Mouse (Mus musculus) urinary bladder, postnatal 36 days (tissue): ENCODE results near the gene Fgf13.
A peak's percentile ranks its signal among the peaks of the same experiment; 100 is the strongest.

Experiments used
- DNase-seq, 2 experiments: peaks; one replicate each; pipeline ENCODE4 v3.0.0; 2022; ENCODE audit warnings: low spot score in 2 of 2, mixed read lengths in 1 of 2

Gene Fgf13

DNA sequence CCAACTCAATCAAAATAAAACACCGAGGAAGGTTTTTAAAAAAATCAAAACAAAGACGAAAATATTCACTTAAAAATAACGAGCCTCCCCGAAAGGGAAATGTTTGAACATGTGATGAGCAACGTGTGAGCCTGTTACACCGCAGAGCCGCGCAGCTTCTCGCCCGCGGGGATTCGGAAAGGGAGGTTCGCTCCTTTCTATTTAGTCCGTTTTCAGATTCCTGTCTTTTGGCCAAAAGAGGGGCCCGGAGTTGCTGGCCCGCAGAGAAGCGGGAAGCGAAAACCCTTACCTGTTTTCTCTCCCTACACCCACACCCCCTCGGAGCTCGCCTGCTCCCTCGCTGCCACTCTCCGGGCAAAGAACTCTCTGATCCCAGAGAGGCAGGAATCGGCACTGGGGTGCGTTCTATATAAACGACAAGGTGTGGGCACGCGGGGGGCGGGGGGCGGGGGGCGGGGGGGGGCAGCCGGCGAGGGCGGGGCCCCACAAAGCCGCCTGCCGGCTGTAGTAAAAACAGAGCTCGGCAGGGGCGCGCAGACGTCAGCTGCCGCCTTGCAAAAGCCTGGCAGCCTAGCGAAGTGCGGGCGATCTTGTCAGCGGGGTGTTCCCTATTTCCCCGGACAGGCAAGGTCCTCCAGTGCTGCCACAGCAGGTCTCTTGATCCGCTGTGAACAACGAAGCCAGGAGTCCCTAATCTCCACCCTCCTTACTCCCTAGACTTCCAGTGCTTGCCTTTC is at the start of gene Fgf13:
TSS of gene Fgf13 (minus strand) at position 377 of the 737 bp plus-strand sequence.
- no peak for DNase-seq

DNA sequence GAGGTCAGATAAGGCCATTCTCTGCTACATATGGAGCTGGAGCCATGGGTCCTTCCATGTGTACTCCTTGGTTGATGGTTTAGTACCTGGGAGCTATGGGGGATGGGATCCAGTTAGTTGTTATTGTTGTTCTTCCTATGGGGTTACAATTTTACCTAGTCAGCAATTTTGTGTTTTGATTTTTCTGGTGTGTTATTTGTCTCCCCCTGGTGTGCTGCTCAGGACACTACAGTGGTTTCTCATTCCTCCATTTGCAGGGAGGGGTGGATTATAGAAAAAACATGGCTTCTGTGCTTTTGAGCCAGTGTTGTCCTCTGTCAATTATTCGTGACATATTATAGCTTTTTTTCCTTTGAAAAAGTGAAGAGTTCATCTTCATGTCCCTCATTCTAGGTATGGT is 38.7 kb upstream of the Fgf13 start:
- no peak for DNase-seq

DNA sequence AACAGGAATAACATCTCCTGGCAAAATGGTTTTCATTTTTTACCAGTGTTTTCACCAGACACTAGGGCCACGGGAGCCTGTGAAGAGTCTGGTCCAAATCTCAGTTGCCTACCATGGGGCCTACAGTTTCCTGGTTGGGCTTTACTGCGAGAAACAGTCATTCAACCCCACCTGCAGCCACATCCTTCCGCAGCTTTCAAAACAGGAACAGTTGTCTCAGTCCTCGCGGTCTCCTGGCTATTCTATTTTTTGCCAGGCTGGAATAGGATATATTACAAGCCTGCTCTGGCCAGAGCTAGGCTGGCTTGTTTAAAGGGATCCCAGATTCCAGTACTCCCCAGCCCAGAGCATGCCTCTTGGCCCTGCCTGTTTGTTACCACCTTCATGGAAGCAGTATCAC is 21.2 kb upstream of the Fgf13 start:
- no peak for DNase-seq

DNA sequence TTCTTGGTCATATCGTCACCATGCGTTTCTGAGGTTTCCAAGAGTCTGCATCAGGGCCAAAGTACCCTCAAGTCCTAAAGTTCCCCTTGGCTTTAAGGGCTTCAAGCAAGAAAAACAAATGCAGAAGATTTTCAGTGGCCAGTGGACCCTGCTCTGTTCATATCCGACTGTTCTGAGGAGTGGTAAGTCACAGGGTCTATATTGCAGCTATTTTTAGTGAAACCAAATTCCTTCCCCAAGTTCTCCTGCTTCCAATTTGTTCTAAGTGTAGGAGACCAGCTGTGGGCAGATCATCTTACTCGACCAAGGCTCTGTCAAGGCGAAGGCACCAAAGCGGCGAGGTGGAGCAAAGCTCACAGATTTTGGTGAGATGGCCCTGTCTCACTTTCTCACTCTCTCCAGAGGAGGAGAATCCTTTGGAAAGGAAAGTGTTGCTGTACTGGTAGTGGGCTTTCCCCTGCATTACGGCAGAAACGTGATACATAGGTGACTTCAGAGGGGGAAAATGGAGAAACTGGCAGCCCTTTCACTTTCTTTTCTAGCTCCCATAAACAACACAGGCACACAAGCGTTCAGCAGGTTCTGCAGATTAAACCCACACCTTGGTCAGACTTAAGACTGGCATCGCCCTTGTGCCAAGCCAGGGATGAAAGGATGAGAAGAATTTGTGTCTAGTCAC is 17.8 kb upstream of the Fgf13 start:
- no peak for DNase-seq

DNA sequence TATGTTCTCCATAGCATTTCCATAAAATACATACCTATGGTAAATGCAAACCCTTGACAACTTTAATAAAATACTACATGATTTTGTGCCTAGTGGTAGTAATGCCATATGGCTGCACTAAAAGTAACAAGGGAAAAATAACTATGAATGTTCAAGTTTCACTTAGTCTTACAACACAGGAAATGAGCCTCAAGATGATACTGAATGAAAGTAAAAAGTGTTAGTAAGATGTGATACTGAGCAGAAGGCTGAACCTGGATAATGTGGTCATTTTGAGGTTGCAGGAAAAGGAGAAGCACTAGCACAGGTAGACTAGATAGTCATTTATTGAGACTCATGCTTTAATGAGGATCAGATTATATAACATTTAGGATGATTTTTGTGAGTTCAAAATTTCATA is 16.2 kb upstream of the Fgf13 start:
- no peak for DNase-seq

DNA sequence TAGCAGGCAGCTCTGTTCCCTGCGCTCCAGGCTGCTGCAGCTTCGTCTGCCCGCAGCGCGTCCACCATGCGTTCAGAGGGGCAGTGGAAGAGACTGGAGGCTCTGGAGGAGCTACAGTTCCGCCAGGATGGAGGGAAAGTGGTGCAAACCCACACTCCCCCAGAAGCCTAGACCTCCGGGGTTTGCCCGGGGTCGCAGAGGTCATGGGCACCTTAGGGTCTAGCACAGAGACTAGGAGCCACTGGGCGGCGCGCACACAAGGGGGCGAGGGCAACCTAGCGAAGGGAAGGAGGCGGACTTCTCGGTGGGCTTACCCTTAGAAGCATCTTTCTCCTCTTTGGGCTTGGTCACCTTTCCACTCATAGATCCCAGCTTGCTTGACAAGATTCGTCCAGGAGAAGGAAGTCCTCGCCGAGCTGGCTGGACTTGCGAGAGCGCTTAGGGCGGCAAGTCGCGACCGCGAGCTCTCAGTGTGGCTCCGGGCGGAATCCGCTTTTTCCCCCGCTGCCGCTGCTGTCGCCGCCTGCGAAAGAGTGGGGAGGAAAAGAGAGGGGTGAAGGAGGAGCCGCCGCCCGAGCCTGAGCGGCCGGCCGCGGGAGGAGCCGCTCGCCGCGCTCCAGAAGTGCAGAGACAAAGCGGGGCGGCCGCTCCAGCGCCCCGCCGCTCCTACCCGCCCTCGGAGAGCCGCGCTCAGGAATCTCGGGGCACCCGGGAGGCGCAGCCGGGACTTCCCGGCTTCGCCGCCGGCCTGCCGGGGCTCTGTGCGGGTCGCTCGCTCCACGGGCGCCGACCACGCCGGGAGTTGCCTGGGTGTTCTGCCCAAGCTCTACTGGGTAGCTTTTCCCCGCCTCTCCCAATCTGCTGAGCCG is 811 bp downstream of the Fgf13 start:
- peak in 1 of 2 experiments; percentile 5 for DNase-seq

DNA sequence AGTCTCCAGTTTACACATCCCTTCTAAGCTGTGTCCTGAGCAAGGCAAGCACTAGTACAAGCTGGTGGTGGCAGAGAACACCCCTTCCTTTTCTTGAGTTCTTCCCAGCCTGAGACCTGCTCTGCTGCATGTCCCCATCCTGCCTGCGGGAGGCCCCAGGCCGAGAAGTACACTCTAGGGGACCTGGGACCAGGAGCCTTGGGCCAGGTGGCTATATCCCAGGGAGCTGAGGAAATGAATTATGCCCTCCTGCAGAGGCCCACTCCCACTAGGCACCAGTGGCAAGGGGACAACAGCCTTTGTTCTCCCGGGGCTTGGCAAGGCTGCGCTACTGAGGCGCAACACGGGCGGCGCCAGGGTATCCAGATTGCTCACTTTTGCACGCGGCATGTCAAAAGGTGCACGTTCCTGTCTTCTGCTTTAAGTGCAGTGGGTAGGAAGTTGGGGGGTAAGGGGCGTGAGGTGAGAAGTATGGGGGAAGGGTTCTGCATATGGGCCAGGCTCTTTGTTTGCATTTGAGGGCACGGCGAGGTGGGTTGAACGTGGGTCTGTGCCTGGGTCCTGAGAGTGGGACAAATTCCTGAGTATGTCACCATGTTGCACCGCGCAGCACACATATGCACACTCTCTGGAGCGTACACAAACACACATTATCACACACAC is 1.7 kb downstream of the Fgf13 start:
- DNase-seq, result no peak

DNA sequence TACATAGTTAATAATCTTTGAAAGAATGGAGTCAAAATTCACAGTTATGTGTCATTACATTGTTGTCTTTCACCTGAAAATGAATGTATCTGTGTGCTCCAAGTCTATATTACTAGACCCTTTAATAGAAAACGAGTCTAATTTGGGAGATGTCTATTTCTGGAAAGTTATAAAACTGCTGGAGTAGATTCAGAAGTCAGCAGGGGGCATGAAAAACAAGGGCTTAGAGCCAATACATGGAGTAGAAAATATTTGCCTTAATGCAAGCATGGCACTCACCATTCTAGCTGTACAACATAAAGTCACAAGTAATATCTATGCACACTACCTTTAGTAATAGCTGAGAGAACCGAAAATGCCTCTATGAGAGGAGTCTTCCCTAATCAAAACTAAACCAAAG is 19.9 kb downstream of the Fgf13 start:
- no peak for DNase-seq

DNA sequence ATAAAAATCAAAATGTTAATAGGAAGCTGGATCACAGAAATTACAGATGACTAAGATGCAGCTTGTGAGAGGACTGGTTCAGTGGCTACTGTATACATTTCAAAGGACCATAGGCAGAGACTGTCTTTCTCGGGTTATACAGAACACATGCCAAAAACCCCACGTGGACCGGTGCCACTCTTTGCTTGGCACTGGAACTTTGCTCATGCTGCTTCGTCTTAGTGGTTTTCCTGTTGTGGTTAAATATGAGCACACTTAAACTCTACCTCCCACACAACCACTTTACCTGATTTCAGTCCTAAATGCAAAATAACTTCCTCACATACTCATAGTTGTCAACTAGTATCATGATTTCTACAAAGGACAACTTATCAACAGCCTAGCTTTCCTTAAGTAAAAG is 59.6 kb downstream of the Fgf13 start:
- DNase-seq, result no peak

DNA sequence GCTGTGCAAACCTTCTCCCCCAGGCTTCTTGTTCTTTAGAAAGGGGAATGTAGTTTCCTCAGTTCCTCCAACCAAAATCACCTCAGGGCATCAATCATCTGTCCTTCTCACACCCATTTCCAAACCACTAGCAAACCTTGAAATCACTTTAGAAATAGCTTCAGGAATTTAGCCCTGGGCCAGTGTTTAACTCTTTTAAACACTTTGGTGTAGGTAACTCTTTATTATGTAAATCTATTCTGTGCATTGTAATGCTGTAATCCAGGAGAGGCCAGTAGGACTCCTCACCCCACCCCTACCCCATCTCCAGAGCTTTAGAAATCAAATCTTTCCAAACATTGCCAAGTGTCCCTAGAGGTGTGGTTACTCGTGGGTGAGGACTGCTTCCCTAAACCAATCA is 74.5 kb downstream of the Fgf13 start:
- no peak for DNase-seq

DNA sequence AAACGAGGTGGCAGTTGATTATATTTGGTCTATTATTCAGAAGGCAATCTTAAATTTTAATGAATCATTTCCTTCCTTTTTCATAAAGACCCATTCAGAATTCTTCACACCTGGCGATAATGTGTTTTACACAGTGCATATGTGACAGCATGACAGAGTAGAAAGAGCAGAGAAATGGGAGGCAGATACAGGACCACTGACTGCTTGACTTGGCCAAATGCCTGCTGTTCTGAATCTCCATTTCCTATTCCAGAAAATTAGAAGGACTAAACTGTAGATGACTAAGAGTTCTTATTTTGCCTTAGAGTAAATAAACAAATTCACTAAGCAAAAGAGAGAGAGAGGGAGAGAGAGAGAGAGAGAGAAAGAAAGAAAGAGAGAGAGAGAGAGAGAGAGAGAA is 82.4 kb downstream of the Fgf13 start:
- DNase-seq, result no peak

DNA sequence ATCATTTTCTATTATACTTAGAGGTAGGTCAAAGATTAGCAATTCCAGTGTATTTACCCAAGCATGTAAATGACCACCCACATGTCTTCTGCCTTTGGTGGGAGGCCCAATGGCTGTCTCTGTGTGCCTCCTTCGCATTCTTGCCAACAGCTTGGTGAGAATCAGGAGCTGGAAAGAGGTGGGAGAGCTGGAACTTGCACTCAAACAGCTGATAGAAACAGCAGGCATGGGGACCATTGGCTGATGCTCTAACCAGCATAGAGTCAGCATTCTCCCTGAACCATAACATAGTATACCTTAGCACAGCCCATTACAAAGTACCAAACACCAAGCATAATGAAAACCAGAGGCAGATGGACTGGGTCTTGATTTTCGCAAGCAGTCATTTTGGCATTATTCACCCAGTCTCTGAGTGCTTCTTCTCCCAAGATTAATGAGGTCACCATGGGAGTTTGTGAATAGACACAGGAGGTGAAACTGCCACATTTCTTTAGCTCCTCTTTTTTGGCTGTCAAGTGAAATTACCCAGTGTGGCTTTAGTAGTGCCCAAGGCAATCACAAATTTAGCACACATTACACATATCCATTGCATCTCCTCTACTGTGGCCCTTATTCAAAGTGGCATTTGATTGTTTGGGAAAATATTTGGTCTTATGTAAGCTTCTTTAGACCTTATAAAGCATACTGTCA is 165.1 kb downstream of the Fgf13 start:
- DNase-seq, result no peak

DNA sequence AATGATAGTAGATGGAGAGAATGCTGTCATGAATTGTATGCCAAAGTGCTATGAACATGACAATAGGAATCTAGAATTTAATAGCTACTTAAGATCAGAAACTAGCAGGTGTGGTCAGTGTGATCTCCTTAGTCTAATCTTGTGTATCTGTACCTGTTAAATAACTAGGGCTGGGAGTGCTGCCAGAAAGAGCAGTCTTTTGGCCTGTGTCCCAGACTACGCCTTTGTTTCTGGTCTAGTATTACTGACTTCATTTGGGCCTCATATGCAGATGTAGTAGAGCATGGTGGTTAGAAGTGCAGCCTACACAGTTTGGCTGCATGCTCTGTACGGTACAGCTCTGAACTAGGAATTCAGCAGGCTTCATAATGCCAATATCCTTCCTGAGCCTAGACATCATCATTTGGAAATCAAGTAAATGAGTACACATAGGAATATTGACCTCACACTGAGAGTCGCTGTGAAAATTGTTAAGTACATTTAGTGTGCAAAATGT is 276.9 kb downstream of the Fgf13 start:
- no peak for DNase-seq

DNA sequence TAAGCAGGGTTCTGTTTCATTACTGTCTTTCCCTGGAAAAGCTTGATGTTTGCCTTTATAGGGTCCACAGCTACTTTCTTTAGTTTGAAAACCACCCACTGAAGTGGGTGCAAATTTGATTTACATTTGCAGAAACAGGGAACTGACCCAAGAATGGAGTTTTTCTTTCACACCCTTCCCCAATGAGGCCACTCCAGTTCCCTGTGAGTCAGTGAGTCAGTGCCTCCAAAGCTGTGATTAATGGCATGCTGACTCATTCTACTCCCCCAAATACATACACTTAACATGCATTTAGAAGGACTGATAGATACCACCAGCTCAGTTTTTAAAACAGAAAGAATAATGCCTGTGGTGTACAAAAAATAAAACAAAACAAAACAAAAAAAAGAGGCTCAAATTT is 316.3 kb downstream of the Fgf13 start:
- DNase-seq, result no peak

DNA sequence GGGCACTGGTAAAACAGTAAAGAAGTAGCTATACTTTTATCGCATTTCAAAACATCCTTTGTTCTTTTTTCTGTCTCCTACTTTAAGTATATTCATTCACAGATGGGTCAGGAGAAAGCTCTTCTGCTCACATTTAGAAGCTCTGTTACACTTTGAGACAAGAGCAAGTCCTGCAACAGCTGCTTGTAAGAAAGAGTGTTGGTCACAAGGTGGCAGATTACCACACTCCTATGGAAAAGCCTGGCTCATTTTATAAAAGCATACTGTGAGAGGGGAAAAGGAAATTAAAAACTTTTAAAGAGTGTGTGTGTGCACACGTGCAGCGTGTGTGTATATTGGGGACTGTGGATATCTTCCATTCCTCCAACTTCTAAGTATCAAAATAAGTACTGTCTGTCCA is 324.1 kb downstream of the Fgf13 start:
- DNase-seq, result no peak

DNA sequence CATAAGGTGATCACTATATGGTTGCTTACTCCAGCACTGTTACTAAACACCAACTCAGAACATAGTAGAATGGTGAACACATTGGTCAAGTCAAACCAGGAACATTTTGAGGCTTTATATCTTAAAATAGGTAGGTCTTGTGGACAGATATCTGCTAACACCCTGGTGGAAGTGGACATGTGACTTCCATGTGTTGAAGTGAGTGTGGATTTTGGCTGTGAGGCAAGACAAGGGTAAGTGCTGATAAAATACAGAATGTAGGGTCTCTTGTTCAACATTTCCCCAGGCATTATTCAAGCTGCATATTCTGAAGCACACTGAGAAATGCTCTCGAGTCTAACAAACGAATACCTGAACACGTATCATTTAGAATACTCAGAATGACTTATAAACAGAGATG is 324.7 kb downstream of the Fgf13 start:
- DNase-seq, result no peak

DNA sequence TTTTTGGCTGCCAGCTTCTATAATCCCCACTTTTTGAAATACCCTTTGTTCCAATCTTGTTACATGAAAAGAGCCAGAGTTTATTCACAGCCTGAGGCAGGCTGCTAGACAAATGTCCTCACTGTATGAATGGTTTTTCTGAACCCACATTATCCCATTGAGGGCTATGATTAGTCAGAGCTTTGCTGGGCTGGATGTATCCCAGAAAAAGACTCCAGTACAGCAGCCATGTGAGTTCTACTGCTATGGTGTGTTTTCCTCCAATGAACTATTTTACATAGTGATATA is 326.5 kb downstream of the Fgf13 start:
- DNase-seq, result no peak

DNA sequence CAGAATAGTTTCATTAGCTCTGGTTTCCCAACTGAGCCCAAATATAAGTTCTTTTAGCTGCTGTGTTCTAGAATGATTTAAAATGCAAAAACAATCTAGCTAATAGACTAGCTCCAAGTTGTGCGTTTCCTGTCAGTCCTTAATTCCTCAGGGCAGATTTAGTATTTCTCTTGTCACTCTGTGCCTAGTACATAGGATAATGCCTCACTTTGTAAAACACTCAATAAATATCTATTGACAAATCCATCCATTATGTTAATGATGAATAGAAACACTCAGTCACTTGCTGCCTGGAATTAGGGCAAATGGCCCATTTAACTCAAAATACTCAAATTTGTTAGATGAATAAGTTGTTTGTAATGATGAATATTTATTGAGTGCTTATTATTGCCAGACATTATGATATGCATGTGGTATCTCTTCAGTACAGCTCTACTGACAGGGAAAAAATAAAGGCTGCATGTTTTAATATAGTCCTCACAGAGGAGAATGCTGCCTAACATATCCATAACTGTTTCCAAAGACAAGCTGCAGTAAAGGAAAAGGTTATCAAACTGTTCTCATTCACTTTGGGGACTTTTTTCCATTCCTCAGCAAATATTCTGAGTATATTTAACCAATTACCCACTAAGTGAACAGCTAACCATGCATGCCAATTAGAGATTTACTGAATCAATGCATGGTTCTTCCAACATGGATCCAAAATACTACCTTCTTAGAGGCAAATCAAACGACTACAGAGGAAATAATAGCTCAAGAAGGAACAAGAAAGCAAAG is 327.0 kb downstream of the Fgf13 start:
- DNase-seq, result no peak

DNA sequence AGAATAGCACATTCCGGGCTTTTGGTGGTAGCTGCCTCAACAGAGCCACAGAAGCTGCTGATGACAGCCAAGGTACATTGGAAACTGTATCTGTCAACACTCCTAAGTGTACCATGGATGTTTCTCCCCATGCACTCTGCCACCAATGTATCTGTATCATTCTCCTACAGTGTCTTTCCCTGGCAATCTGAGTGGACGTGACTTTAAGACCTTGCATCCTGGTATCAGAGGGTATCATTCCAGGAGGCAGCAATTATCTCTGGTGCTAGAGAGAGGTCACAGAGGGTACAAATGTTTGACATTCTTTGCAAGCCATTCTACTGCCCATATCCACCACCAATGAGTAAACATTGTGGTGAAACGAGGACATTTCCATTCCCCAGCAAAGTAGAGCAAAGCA is 347.2 kb downstream of the Fgf13 start:
- no peak for DNase-seq

DNA sequence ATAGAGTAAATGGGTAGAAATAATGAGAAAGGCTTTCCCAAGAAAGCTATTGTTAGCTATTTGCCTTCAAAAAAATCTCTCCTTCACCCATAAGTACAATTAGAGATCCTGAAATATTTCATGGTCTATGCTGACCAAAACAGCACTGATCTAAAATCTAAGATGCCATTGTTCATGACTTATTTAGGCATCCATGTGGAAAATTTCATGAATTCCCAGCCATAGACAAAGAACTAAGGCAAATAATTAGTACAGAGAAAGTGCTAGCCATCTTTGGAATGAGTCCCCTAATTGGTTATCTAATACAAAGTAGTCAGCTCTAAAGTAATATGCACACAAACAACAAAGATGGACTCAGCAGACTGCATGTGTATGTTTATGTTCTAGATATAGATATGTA is 366.7 kb downstream of the Fgf13 start:
- DNase-seq, result no peak

DNA sequence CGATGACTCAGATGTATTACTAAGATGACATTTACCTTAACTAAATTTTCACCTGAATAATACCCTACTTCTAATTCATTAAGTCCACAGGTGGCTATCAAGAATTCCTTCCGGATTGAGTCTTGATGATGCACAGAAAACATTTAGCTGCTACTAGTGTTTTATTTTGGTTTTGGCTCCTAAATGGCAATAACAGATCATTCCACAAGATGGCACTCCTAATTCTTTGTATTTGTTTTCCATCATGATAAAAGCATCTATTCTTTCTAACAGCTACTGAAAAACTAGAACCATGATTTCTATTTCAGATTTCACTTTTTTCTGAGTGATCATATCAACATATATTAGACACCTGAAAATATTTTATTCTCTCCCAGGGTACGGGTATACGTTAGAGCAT is 373.7 kb downstream of the Fgf13 start:
- DNase-seq, result no peak
